Mouse (Mus musculus) heart, postnatal 0 days (tissue): Measurements from ENCODE around the gene Rrp7a.

ENCODE experiments used
- CTCF ChIP-seq: IDR thresholded peaks from 2 replicates; pipeline ENCODE4 v1.5.1; 2016; ENCODE audit warnings: antibody characterized with exemption, control low read depth, low read depth
- EP300 ChIP-seq: IDR thresholded peaks from 2 replicates; pipeline ENCODE4 v1.6.1; 2016; ENCODE audit warnings: antibody characterized with exemption, low read depth

GRCm38 (mm10) chr15:83142861-83143260 lies 20.3 kb upstream of the Rrp7a start:
- TF ChIP-seq CTCF (no peak), EP300 (no peak)
